Mouse (Mus musculus) stomach, postnatal 0 days (tissue): ENCODE measurements at regions not wholly inside any gene's neighbourhood (a gene's known extent, or its start where the extent isn't known, plus 50 kb on each side); places are given as distances from the start of the nearest gene placed in this dataset.

Experiments used
- ATAC-seq: fragments of 200-750 bp; cut with Nextera tagmentation; 2 replicates; pipeline ENCODE4 v1.8.0; 2017; ENCODE audit not compliant: low FRiP score, low TSS enrichment
- DNase-seq: peaks from one replicate; pipeline ENCODE4 v3.0.0-alpha.2; 2016; ENCODE audit warnings: low spot score
- H3K27ac ChIP-seq: fragments of 300-500 bp; sonication (generic); replicated peaks from 2 replicates; pipeline ENCODE4 v1.5.1; 2014; ENCODE audit warnings: mild to moderate bottlenecking, control low read depth
- H3K27me3 ChIP-seq: fragments of 300-500 bp; sonication (generic); 2 replicates; pipeline ENCODE4 v1.6.1; 2014; ENCODE audit warnings: low read length; ENCODE audit not compliant: control insufficient read depth, insufficient read depth
- H3K36me3 ChIP-seq: fragments of 300-500 bp; sonication (generic); 2 replicates; pipeline ENCODE4 v1.6.1; 2014; ENCODE audit warnings: low read length, mixed read lengths; ENCODE audit not compliant: control insufficient read depth, insufficient read depth
- H3K4me1 ChIP-seq: fragments of 300-500 bp; sonication (generic); replicated peaks from 2 replicates; pipeline ENCODE4 v1.6.1; 2014; ENCODE audit warnings: antibody characterized with exemption; ENCODE audit not compliant: control insufficient read depth, insufficient read depth
- H3K4me2 ChIP-seq: fragments of 300-500 bp; sonication (generic); replicated peaks from 2 replicates; pipeline ENCODE4 v1.6.1; 2014; ENCODE audit warnings: low read depth, mild to moderate bottlenecking, control low read depth, moderate library complexity
- H3K4me3 ChIP-seq: fragments of 300-500 bp; sonication (generic); 2 replicates; pipeline ENCODE4 v1.5.1; 2014; ENCODE audit warnings: low read depth, low read length, control low read depth
- H3K9ac ChIP-seq: fragments of 300-500 bp; sonication (generic); 2 replicates; pipeline ENCODE4 v1.6.1; 2014; ENCODE audit warnings: mild to moderate bottlenecking, low read length, control low read depth, mixed read lengths
- H3K9me3 ChIP-seq: fragments of 300-500 bp; sonication (generic); 2 replicates; pipeline ENCODE4 v1.6.1; 2016; ENCODE audit warnings: low read length; ENCODE audit not compliant: control insufficient read depth
- CTCF ChIP-seq: IDR thresholded peaks from 2 replicates; pipeline ENCODE4 v1.5.1; 2016; ENCODE audit warnings: antibody characterized with exemption, low read depth, mild to moderate bottlenecking, moderate library complexity
- EP300 ChIP-seq: optimal IDR thresholded peaks from 2 replicates; pipeline ENCODE3; 2016; ENCODE audit warnings: antibody characterized with exemption
- WGBS: fragments of 180-500 bp; shearing (Covaris S2); extraction: QIAGEN DNeasy Blood & Tissue Kit; methylation state at CpG from one replicate; pipeline ENCODE4 v1.1.7; 2014; 5-methylcytosine and 5-hydroxymethylcytosine counted together

DNA sequence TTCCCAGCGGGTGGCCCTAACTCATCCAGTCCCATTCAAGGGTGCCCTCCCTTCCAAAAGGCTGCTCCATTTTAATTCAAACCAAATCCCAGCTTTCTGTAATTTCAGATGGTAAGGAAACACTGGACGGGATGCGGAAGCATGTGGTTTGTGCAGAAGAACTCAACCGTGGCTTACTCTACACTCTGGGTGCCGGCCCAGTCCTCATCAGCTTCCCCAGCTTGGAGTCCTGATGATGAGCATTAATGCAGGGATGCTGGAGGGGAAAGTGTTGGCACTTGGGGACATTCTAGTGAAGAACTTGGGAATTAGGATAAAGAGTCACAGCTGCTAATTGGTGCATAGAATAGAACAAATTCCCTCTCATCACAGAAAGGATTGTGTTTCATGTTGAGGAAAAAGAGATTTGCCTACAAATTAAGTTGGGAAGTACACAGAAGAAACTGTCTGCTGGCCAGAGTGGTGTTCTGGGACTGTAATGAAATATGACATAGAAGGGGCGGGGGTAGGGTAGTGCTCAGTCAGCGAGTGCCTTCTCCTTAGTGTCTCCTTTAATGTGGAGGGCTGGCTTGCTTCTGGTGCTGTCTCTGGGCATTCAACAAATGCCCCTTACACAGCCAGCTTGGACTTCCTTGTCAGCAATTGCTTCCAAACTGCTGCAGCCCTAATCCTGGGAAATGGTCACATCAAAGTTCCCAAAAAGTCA lies 285.0 kb upstream of the Bmper start:
- TF ChIP-seq EP300 (no peak), CTCF (no peak)
- H3K36me3 ChIP-seq = no peaks in the 10 kb centered on the region
- H3K27me3 ChIP-seq = no peaks in the 10 kb centered on the region
- no peak overlapping the region for H3K4me3 ChIP-seq
- no peak for DNase-seq
- no peak overlapping the region for H3K9ac ChIP-seq
- H3K9me3 ChIP-seq = no peaks in the 10 kb centered on the region
- H3K4me2 ChIP-seq = no peak overlapping the region
- no peaks in the 10 kb centered on the region for H3K4me1 ChIP-seq
- 78% methylated on average over 7 of the region's 7 CpGs for WGBS
- H3K27ac ChIP-seq = no peak overlapping the region
- no peak for ATAC-seq

DNA sequence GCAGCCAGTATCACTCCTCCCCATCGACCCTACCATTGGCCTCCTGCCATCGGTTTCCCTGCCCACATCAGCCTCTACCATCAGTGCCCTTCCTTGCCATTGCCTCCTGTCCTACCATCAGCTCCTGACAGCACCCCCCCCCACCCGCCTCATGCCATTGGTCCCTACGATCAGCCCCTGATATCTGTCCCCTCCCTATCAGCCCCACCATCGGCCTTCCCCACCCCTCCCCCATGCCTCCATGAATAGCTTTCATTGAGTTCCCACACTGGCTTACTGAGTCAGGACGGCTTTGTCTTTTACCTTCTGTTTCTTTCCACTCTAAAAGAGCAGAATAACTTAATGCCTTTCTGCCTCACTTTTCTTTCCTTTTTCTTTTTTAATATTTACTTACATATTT lies 277.9 kb upstream of the Bmper start:
- Histone ChIP-seq H3K9me3 (no peaks in the 10 kb centered on the region), H3K4me1 (no peaks in the 10 kb centered on the region), H3K4me3 (no peak overlapping the region), H3K4me2 (no peak overlapping the region), H3K27ac (no peak overlapping the region), H3K9ac (no peak overlapping the region), H3K27me3 (no peaks in the 10 kb centered on the region), H3K36me3 (no peaks in the 10 kb centered on the region)
- DNase-seq (no peak), ATAC-seq (no peak)
- WGBS = 86% methylated on average over 6 of the region's 6 CpGs
- TF ChIP-seq CTCF (no peak), EP300 (no peak)

- no peak overlapping the region for H3K4me2 ChIP-seq
- no peak for DNase-seq
- H3K9ac ChIP-seq = no peak overlapping the region
- H3K4me3 ChIP-seq = no peak overlapping the region
- no peaks in the 10 kb centered on the region for H3K36me3 ChIP-seq
- no peak for ATAC-seq
- no peaks in the 10 kb centered on the region for H3K4me1 ChIP-seq
- no peaks in the 10 kb centered on the region for H3K9me3 ChIP-seq
- WGBS = 81% methylated on average over 8 of the region's 8 CpGs
- H3K27me3 ChIP-seq = no peaks in the 10 kb centered on the region
- TF ChIP-seq CTCF (no peak), EP300 (no peak)
- no peak overlapping the region for H3K27ac ChIP-seq
Measured at GRCm38 (mm10) chr9:22945426-22945955, 277.4 kb upstream of the Bmper start.

DNA sequence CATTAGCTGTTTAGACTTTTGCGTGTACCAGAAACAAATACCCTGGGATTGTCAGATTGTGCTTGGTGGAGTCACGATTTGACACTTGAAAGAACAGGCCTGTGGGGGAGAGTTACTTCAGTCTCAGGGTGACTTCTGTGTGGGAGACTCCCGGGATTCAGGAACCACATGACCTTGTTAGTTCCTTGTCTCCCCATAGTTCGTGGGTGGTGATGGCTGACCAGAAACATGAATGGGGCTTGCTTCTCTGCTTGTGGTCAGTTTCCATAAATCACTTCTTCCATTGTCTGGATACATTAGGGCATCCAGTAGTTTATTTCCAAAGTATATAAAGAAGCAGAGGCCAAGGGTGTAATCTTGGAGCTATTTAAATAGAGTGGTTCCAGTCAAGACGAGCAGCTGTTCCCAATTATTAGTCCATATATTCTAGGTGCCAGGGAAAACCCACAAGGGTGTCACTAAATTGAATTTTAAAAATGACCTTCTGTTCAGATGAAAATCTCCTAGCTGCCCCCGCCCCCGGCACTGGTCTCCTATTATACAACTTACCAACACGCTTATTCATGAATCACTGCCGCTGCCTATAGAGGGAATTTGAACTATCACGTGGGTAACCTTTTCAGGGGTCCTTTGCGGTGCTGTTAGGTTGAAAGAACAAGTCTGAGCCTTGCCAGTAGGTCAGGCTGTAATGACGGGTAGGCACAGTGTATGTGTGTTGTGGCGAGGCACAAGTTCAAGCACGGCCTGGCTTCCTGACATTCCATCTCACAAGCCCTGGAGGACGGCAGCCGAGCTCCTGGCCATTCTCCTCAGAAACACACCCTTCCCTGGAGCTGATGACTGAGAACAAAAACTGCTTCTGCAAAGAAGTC lies 270.1 kb upstream of the Bmper start:
- ATAC-seq = no peak
- TF ChIP-seq EP300 (no peak), CTCF (no peak)
- no peak overlapping the region for H3K9ac ChIP-seq
- no peaks in the 10 kb centered on the region for H3K27me3 ChIP-seq
- no peak overlapping the region for H3K4me2 ChIP-seq
- 70% methylated on average over 16 of the region's 16 CpGs for WGBS
- no peaks in the 10 kb centered on the region for H3K36me3 ChIP-seq
- no peaks in the 10 kb centered on the region for H3K4me1 ChIP-seq
- no peak for DNase-seq
- no peaks in the 10 kb centered on the region for H3K9me3 ChIP-seq
- H3K4me3 ChIP-seq = no peak overlapping the region
- H3K27ac ChIP-seq = no peak overlapping the region

- WGBS = 78% methylated on average over 7 of the region's 7 CpGs
Measured at GRCm38 (mm10) chr9:22962269-22962815, 260.5 kb upstream of the Bmper start.

More at GRCm38 (mm10) chr9:22962269-22962815, 260.5 kb upstream of the Bmper start:
- H3K27ac ChIP-seq = no peak overlapping the region
- H3K9me3 ChIP-seq = no peaks in the 10 kb centered on the region
- ATAC-seq (no peak), DNase-seq (no peak)
- no peaks in the 10 kb centered on the region for H3K27me3 ChIP-seq
- no peak overlapping the region for H3K4me3 ChIP-seq
- no peak overlapping the region for H3K4me2 ChIP-seq
- H3K9ac ChIP-seq = no peak overlapping the region
- TF ChIP-seq EP300 = no peak
- TF ChIP-seq CTCF = no peak
- no peaks in the 10 kb centered on the region for H3K4me1 ChIP-seq
- no peaks in the 10 kb centered on the region for H3K36me3 ChIP-seq
